In genomic region chr8:54827974-54828373, GRCm38 (mm10) we compare ENCODE assay signal across 28 mouse cellular contexts. TPM values are rescaled to one million over a fixed set of nuclear protein-coding genes. Genes with fewer than 3 reads are reported as not detected.
"Had no signal": no experiment of that assay in that cellular context is flagged by ENCODE, and none has a peak within 500 bp of the region (broad histone marks: within the 10 kb centered on the region; RNA-seq: fewer than 3 reads in every experiment).

No protein-coding gene starts in this region.

- H3K27me3 ChIP-seq: embryonic facial prominence, embryonic 12.5 days; embryonic facial prominence, embryonic 13.5 days; embryonic facial prominence, embryonic 15.5 days; forebrain, embryonic 15.5 days had no signal

- H3K4me3 ChIP-seq: embryonic facial prominence, embryonic 10.5 days; embryonic facial prominence, embryonic 12.5 days; embryonic facial prominence, embryonic 13.5 days; embryonic facial prominence, embryonic 15.5 days; erythroblast, embryonic 14.5 days; forebrain, embryonic 10.5 days; forebrain, embryonic 15.5 days; gastrocnemius, adult 2 months; heart, adult 2 months had no signal

- H3K9ac ChIP-seq: embryonic facial prominence, embryonic 12.5 days; embryonic facial prominence, embryonic 13.5 days; embryonic facial prominence, embryonic 15.5 days; forebrain, embryonic 15.5 days; forebrain, postnatal 0 days had no signal

- H3K4me1 ChIP-seq: embryonic facial prominence, embryonic 10.5 days; embryonic facial prominence, embryonic 12.5 days; embryonic facial prominence, embryonic 13.5 days; embryonic facial prominence, embryonic 15.5 days; forebrain, embryonic 10.5 days had no signal

- DNase-seq: cerebellum, adult 2 months; cerebellum, adult 8-10 months; cerebellum, adult 9-10 months; cerebellum, adult 9-11 months; cerebellum, postnatal 10 days; cerebellum, postnatal 14 days; cerebellum, postnatal 25 days; cerebellum, postnatal 36 days; embryo, embryonic 11 days; forebrain, postnatal 0 days; gastrocnemius, adult 2 months; gastrocnemius, postnatal 10 days; gastrocnemius, postnatal 14 days; gastrocnemius, postnatal 25 days; gastrocnemius, postnatal 36 days; heart, adult 18-20 months; heart, adult 2 months had no signal

- H3K36me3 ChIP-seq: embryonic facial prominence, embryonic 10.5 days; embryonic facial prominence, embryonic 12.5 days; embryonic facial prominence, embryonic 13.5 days; embryonic facial prominence, embryonic 15.5 days; forebrain, embryonic 10.5 days; forebrain, embryonic 15.5 days had no signal

- H3K9me3 ChIP-seq: embryonic facial prominence, embryonic 10.5 days; embryonic facial prominence, embryonic 12.5 days; embryonic facial prominence, embryonic 13.5 days; embryonic facial prominence, embryonic 15.5 days; forebrain, embryonic 10.5 days; forebrain, embryonic 15.5 days had no signal

- H3K27ac ChIP-seq: embryonic facial prominence, embryonic 10.5 days; embryonic facial prominence, embryonic 12.5 days; embryonic facial prominence, embryonic 13.5 days; embryonic facial prominence, embryonic 15.5 days; forebrain, embryonic 10.5 days; gastrocnemius, adult 2 months; heart, adult 2 months had no signal

- H3K4me2 ChIP-seq: embryonic facial prominence, embryonic 12.5 days; embryonic facial prominence, embryonic 13.5 days; embryonic facial prominence, embryonic 15.5 days; forebrain, embryonic 15.5 days had no signal

- ATAC-seq: forebrain, embryonic 14.5 days; forebrain, embryonic 15.5 days; forebrain, embryonic 16.5 days; forebrain, postnatal 0 days had no signal

RNA-seq across cellular contexts. Expression of gene Wdr17, which starts 59.0 kb away (rescaled TPM):
- total RNA-seq: common myeloid progenitor, adult 5-6 weeks; granulocyte monocyte progenitor cell, adult 5-6 weeks; heart, adult 18-20 months; heart, adult 2 months had no signal
- polyA plus RNA-seq: erythroblast, embryonic 14.5 days; heart, adult 2 months had no signal
